Mouse (Mus musculus) CH12.LX (cell line): ENCODE data around the gene Pdpk1. TPM values are rescaled to one million over a fixed set of nuclear protein-coding genes. Genes with fewer than 3 reads are reported as not detected.

ENCODE experiments used
- DNase-seq: peaks from one replicate; pipeline ENCODE4 v3.0.0-alpha.2; 2013; ENCODE audit errors: extremely low read depth
- H3K27ac ChIP-seq: 2 replicates; pipeline ENCODE4 v1.5.1; 2012; ENCODE audit warnings: low read depth, mild to moderate bottlenecking, control low read depth, moderate library complexity; ENCODE audit not compliant: insufficient read depth
- H3K27me3 ChIP-seq: replicated peaks from 2 replicates; pipeline ENCODE3; 2012; ENCODE audit warnings: inconsistent platforms
- H3K36me3 ChIP-seq, 2 experiments: replicated peaks in 1 of 2; 2 replicates each; pipeline versions ENCODE3 to v1.6.1; 2012; ENCODE audit warnings: inconsistent platforms in 1 of 2, low read length in 1 of 2, mild to moderate bottlenecking in 1 of 2, mixed read lengths in 1 of 2, moderate library complexity in 1 of 2; ENCODE audit not compliant: control insufficient read depth in 1 of 2, insufficient read depth in 1 of 2
- H3K4me1 ChIP-seq, 2 experiments: 2 replicates each; pipeline ENCODE4 v1.6.1; 2012; ENCODE audit warnings: inconsistent platforms in 1 of 2, moderate library complexity in 1 of 2; ENCODE audit not compliant: insufficient read depth in 2 of 2, control insufficient read depth in 1 of 2
- H3K4me2 ChIP-seq: 2 replicates; pipeline ENCODE4 v1.6.1; 2012; ENCODE audit warnings: low read depth, mild to moderate bottlenecking, control low read depth; ENCODE audit not compliant: poor library complexity, insufficient read depth, severe bottlenecking
- H3K4me3 ChIP-seq, 3 experiments: fragments of 150-350 bp in 1 of 3; sonication (generic) in 1 of 3; replicated peaks in 1 of 3; 2 replicates each; pipeline versions ENCODE3 to v1.5.1; 2011 to 2012; ENCODE audit warnings: low read depth in 2 of 3, low read length in 2 of 3, mild to moderate bottlenecking in 2 of 3, moderate library complexity in 2 of 3, control low read depth in 1 of 3, improper control_type of control experiment in 1 of 3, inconsistent platforms in 1 of 3, mixed read lengths in 1 of 3; ENCODE audit not compliant: poor library complexity in 1 of 3
- H3K79me2 ChIP-seq: replicated peaks from 2 replicates; pipeline ENCODE4 v1.6.1; 2012; ENCODE audit warnings: mild to moderate bottlenecking, moderate library complexity; ENCODE audit not compliant: control insufficient read depth, poor library complexity, insufficient read depth, severe bottlenecking; ENCODE audit errors: extremely low read depth
- H3K9ac ChIP-seq: 2 replicates; pipeline ENCODE4 v1.6.1; 2012; ENCODE audit warnings: low read depth, mild to moderate bottlenecking, control low read depth, moderate library complexity; ENCODE audit not compliant: insufficient read depth
- H3K9me3 ChIP-seq: replicated peaks from 2 replicates; pipeline ENCODE3; 2012; ENCODE audit warnings: low read length, inconsistent platforms, mixed read lengths
- BHLHE40 ChIP-seq: IDR thresholded peaks from 2 replicates; pipeline ENCODE4 v1.6.1; 2011; ENCODE audit warnings: mild to moderate bottlenecking, low read depth, low read length, improper control_type of control experiment
- CHD1 ChIP-seq: IDR thresholded peaks from 2 replicates; pipeline ENCODE4 v1.6.1; 2012; ENCODE audit warnings: low read depth, low read length, improper control_type of control experiment, inconsistent platforms
- CTCF ChIP-seq, 2 experiments: IDR thresholded peaks in 1 of 2; conservative IDR thresholded peaks in 1 of 2; 2 replicates each; pipeline ENCODE4 v1.5.1; 2011 to 2012; ENCODE audit warnings: low read depth in 2 of 2, low read length in 2 of 2, improper control_type of control experiment in 1 of 2, inconsistent platforms in 1 of 2, mild to moderate bottlenecking in 1 of 2, moderate library complexity in 1 of 2
- JUND ChIP-seq: conservative IDR thresholded peaks from 2 replicates; pipeline ENCODE4 v1.6.1; 2011; ENCODE audit warnings: low read depth, low read length, improper control_type of control experiment
- MAFK ChIP-seq: IDR thresholded peaks from 2 replicates; pipeline ENCODE4 v1.6.1; 2011; ENCODE audit warnings: low read length, improper control_type of control experiment; ENCODE audit not compliant: insufficient replicate concordance
- MAX ChIP-seq: IDR thresholded peaks from 2 replicates; pipeline ENCODE4 v1.6.1; 2011; ENCODE audit warnings: low read length, improper control_type of control experiment
- NELFE ChIP-seq: IDR thresholded peaks from 2 replicates; pipeline ENCODE4 v1.6.1; 2011; ENCODE audit warnings: low read depth, low read length, improper control_type of control experiment
- POLR2AphosphoS2 ChIP-seq: IDR thresholded peaks from 2 replicates; pipeline ENCODE4 v1.6.1; 2011; ENCODE audit warnings: low read depth, low read length, improper control_type of control experiment
- USF2 ChIP-seq: conservative IDR thresholded peaks from 2 replicates; pipeline ENCODE4 v1.6.1; 2011; ENCODE audit warnings: low read depth, low read length, improper control_type of control experiment
- ZC3H11A ChIP-seq: IDR thresholded peaks from 2 replicates; pipeline ENCODE4 v1.6.1; 2012; ENCODE audit warnings: low read depth, mild to moderate bottlenecking, inconsistent platforms, low read length, improper control_type of control experiment
- dilution Hi-C: fragments of 300-500 bp; cut with MboI; formaldehyde crosslinking; loops from 2 replicates; pipeline ENCODE4 v1.14.3; 2020; ENCODE audit warnings: low sequenced_read_pairs; ENCODE audit not compliant: extremely low pct_unique_long_range_greater_than_20kb, extremely low pct_ligation_motif_present
- in situ Hi-C: fragments of 300-500 bp; cut with MboI; formaldehyde crosslinking; loops from 3 replicates; pipeline ENCODE4 v1.14.3; 2019; ENCODE audit warnings: low sequenced_read_pairs, low pct_ligation_motif_present, low pct_unique_long_range_greater_than_20kb, mixed read lengths
- polyA plus RNA-seq: library from polyadenylated mRNA; unstranded; fragments of >175 nt; gene quantifications from 2 replicates; pipeline ENCODE4 v1.2.1, GENCODE M21; 2012; ENCODE audit warnings: low read depth; ENCODE audit not compliant: insufficient read length
- total RNA-seq, 2 experiments: library from RNA; depleted of rRNA; stranded (reverse); fragments of 300-350 nt in 1 of 2; fragments of >200 nt in 1 of 2; gene quantifications; 2 replicates each; pipeline ENCODE4 v1.2.3; 2012 to 2014

Gene Pdpk1
- total and polyA plus RNA-seq, 3 experiments: 12.2 to 17.0 (median 15.9) TPM

DNA sequence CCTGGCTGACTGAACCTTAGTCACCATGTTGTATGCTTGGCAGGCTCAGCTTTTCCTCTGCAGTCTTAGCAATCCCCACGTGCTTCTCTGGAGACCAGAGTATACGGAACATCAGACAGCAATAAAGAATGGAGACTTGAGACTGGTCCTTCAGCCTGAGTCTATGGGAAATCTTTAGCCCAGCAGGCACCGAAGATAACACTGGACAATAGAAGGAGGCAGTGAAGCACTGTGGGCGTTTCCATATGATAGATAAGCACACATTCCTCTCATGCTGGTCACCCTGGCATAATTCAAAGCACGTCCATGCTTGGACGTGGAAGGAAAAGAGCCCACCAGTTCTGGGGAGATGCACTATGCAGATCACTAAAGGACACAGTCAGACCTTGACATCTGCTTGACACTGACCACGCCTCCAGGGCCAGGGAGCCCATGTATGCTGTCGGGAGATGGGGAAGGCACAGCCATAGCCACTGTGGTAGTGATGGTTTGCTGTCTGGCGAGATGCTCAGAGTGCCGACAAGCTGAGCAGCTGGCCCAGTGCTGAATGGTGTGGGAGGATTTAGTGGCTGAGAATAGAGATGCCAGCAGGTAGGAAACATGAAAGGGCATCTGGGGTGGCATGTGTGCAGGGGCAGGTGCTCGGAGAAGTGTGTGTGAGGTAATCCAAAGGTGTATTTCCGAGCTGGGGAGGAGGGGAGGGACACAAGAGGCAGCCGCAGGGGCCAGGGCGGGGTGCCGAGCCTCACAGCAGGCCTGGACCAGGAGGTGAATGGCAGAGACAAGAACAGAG, 46.5 kb upstream of the Pdpk1 start:
- H3K4me1 ChIP-seq: peaks cover 10 to 42% of the 10 kb centered on the region in 2 experiments
- TF ChIP-seq MAX: no peak
- TF ChIP-seq CHD1: no peak
- TF ChIP-seq BHLHE40: no peak
- no peaks in the 10 kb centered on the region for H3K27me3 ChIP-seq
- H3K9ac ChIP-seq: no peak overlapping the region
- H3K36me3 ChIP-seq: peaks cover 0 to 38% of the 10 kb centered on the region in 2 experiments
- no peak for DNase-seq
- H3K79me2 ChIP-seq: no peaks in the 10 kb centered on the region
- no peak overlapping the region for H3K4me3 ChIP-seq
- dilution Hi-C loops: no loop called here
- H3K4me2 ChIP-seq: no peak overlapping the region
- in situ Hi-C loops: no loop called here
- no peak overlapping the region for H3K27ac ChIP-seq
- no peaks in the 10 kb centered on the region for H3K9me3 ChIP-seq

DNA sequence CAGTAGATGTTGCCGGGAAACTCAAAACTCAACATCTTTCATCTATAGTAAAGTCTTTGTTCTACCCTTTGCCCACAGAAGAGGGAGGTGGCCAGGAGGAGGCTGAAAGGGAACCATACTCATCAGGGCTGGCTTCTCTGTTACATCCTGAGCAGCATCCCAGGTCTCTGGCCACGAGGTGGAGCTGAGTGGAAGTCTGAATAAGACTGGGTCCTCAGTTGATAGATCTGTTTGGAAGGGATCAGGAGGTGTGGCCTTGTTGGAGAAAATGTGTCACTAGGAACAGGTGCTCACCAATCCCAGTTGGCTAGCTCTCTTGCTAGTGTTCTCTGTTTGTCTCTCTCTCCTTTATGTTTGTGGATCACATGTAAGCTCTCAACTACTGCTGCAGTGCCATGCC, 44.6 kb upstream of the Pdpk1 start:
- no peaks in the 10 kb centered on the region for H3K79me2 ChIP-seq
- H3K27me3 ChIP-seq: no peaks in the 10 kb centered on the region
- no peak overlapping the region for H3K27ac ChIP-seq
- in situ Hi-C loops (no loop called here), dilution Hi-C loops (no loop called here)
- no peak for DNase-seq
- no peaks in the 10 kb centered on the region for H3K9me3 ChIP-seq
- H3K4me2 ChIP-seq: no peak overlapping the region
- peaks cover 10 to 43% of the 10 kb centered on the region in 2 experiments for H3K4me1 ChIP-seq
- H3K36me3 ChIP-seq: peaks cover 0 to 28% of the 10 kb centered on the region in 2 experiments
- no peak overlapping the region for H3K9ac ChIP-seq
- TF ChIP-seq ZC3H11A (no peak), JUND (no peak), CTCF (conservative IDR thresholded peaks at IDR 0.05 in 1 of 2, IDR thresholded peaks at IDR 0.05 in 1 of 2; ENCODE audit: low read depth in 2 of 2, low read length in 2 of 2) (0 out of 4 replicates have a peak, but pooled peaks of 1 of the 2 experiments have one; percentile 2)
- H3K4me3 ChIP-seq: no peak overlapping the region

DNA sequence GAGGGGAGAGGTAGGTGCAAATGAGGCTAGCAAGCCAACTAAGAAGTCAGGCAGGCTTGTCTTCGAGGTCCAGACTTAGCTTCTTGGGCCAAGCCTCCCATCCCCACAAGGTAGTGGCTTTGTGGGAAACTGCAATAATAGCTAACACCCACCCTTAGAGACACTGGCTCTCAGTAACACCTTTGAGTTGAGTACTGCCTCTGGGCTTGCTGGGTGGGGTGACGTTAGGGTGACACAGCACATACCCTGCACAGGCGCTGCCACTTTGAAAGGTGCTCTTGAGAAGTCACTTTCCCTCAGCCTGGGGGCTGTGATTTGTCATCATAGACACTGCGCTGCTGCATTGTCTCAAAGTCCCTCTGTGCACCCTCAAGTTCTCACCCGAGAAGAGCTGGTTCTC, 43.0 kb upstream of the Pdpk1 start:
- DNase-seq: no peak
- Histone ChIP-seq H3K79me2 (no peaks in the 10 kb centered on the region), H3K9ac (no peak overlapping the region), H3K27me3 (no peaks in the 10 kb centered on the region), H3K27ac (no peak overlapping the region), H3K9me3 (no peaks in the 10 kb centered on the region), H3K36me3 (peaks cover 0 to 30% of the 10 kb centered on the region in 2 experiments), H3K4me1 (peaks cover 10 to 37% of the 10 kb centered on the region in 2 experiments), H3K4me2 (no peak overlapping the region), H3K4me3 (no peak overlapping the region)
- no peak for TF ChIP-seq USF2
- TF ChIP-seq ZC3H11A: no peak
- no peak for TF ChIP-seq POLR2AphosphoS2
- no peak for TF ChIP-seq CHD1
- TF ChIP-seq MAFK: no peak
- TF ChIP-seq JUND: no peak
- TF ChIP-seq NELFE: no peak
- dilution Hi-C loops: no loop called here
- in situ Hi-C loops: no loop called here
